Mouse (Mus musculus) heart, adult 2 months (tissue): ENCODE data around the gene Hacl1.

ENCODE experiments used
- CTCF ChIP-seq: fragments of 200-600 bp; IDR thresholded peaks from 2 replicates; pipeline ENCODE4 v1.8.1; 2022; ENCODE audit warnings: antibody characterized with exemption, mild to moderate bottlenecking, moderate library complexity
- EP300 ChIP-seq: fragments of 200-500 bp; IDR thresholded peaks from 2 replicates; pipeline ENCODE4 v1.6.1; 2011; ENCODE audit warnings: low read depth, low read length, control low read depth; ENCODE audit not compliant: insufficient read depth
- POLR2A ChIP-seq: fragments of 200-500 bp; IDR thresholded peaks from 2 replicates; pipeline ENCODE4 v1.6.1; 2011; ENCODE audit warnings: mild to moderate bottlenecking, low read depth, low read length, control low read depth; ENCODE audit not compliant: insufficient read depth

DNA sequence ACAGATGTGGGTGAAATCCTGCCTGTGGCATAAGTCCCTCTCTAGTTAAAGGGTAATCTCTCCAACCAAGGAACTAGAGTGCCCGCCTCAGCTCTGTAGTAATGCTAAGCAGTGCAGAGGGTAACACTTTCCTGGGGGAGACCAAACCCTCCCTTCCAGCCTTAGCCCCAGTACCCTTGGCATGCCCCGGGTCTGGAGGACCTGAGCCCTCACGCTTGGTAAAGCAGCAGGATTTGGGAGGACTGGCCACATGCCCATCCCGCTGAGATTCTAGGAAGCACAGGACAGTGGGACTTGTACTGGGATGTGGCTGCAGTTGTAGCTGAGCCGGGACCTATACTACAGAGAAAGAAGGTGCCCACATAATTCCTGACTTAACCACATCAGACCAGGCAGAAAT is 13.7 kb upstream of the Hacl1 start:
- TF ChIP-seq POLR2A: no peak
- TF ChIP-seq CTCF: no peak
- TF ChIP-seq EP300: no peak
